8 mouse cellular contexts compared by ENCODE assay signal in genomic region chr1:33908191-33908962, GRCm38 (mm10). TPM values are rescaled to one million over a fixed set of nuclear protein-coding genes. Genes with fewer than 3 reads are reported as not detected.
DNase-seq lines count a peak whose midpoint lies in the region; ATAC-seq lines count a peak whose summit lies in the region.

Gene Dst (plus strand): TSS chr1:33908225.

- no peak for ATAC-seq in activated CD4-positive, CD25-positive, alpha-beta regulatory T cell, adult 4 months
- peak; percentile 9; the same call in 1 of the 2 replicates for ATAC-seq in forebrain, embryonic 13.5 days
- ATAC-seq in hindbrain, embryonic 11.5 days (ENCODE audit: low FRiP score), result peak; percentile 8; the same call in 1 of the 2 replicates
- ATAC-seq in limb, embryonic 15.5 days (ENCODE audit: insufficient number of reproducible peaks, low FRiP score, low TSS enrichment, low read depth), result no peak; the same call in 1 of the 2 replicates
- ATAC-seq in megakaryocyte-erythroid progenitor cell, adult 5-6 weeks (replicated peaks; ENCODE audit: low FRiP score, low TSS enrichment, poor library complexity, severe bottlenecking), result no peak

- H3K36me3 ChIP-seq in forebrain, embryonic 13.5 days (ENCODE audit: poor library complexity, severe bottlenecking), result no peaks in the 10 kb centered on the region
- no peaks in the 10 kb centered on the region for H3K36me3 ChIP-seq in hindbrain, embryonic 11.5 days (ENCODE audit: control insufficient read depth, insufficient read depth, low read length)
- H3K36me3 ChIP-seq in limb, embryonic 15.5 days, result no peaks in the 10 kb centered on the region

- H3K9me3 ChIP-seq in forebrain, embryonic 13.5 days (replicated peaks), result no peaks in the 10 kb centered on the region
- no peaks in the 10 kb centered on the region for H3K9me3 ChIP-seq in hindbrain, embryonic 11.5 days (ENCODE audit: control insufficient read depth, low read length)
- no peaks in the 10 kb centered on the region for H3K9me3 ChIP-seq in limb, embryonic 15.5 days

- H3K4me2 ChIP-seq in forebrain, embryonic 13.5 days, result peak within 1 kb of the TSS; percentile 77
- H3K4me2 ChIP-seq in hindbrain, embryonic 11.5 days (replicated peaks; ENCODE audit: low read depth, low read length), result peak within 1 kb of the TSS; percentile 89
- H3K4me2 ChIP-seq in limb, embryonic 15.5 days, result peak within 1 kb of the TSS; percentile 95

- H3K27me3 ChIP-seq in forebrain, embryonic 13.5 days, result peaks cover 24% of the 10 kb centered on the region
- H3K27me3 ChIP-seq in hindbrain, embryonic 11.5 days (ENCODE audit: control insufficient read depth, insufficient read depth, low read length), result 0 out of 2 replicates have a peak, but pooled peaks cover 4% of the 10 kb centered on the region
- H3K27me3 ChIP-seq in limb, embryonic 15.5 days, result peaks cover 38% of the 10 kb centered on the region

- WGBS in forebrain, embryonic 13.5 days, result 3% methylated on average over 41 of the region's 44 CpGs
- WGBS in hindbrain, embryonic 11.5 days, result 5% methylated on average over 35 of the region's 44 CpGs
- WGBS in limb, embryonic 15.5 days, result 3% methylated on average over 43 of the region's 44 CpGs

- H3K4me3 ChIP-seq in forebrain, embryonic 13.5 days, result peak within 1 kb of the TSS; percentile 62
- peak within 1 kb of the TSS; percentile 63 for H3K4me3 ChIP-seq in hindbrain, embryonic 11.5 days (ENCODE audit: low read depth, low read length)
- peak within 1 kb of the TSS; percentile 65 for H3K4me3 ChIP-seq in limb, embryonic 15.5 days

- no peak for DNase-seq in left cerebral cortex, adult 18-20 months (ENCODE audit: low spot score in 2 of 2)
- DNase-seq in left cerebral cortex, adult 11 months (ENCODE audit: low spot score), result no peak
- DNase-seq in hindbrain, embryonic 11.5 days (ENCODE audit: low spot score), result no peak
- DNase-seq in testis, postnatal 10 days (ENCODE audit: low spot score), result peak; percentile 28

- peak within 1 kb of the TSS; percentile 74 for H3K9ac ChIP-seq in forebrain, embryonic 13.5 days
- H3K9ac ChIP-seq in hindbrain, embryonic 11.5 days (ENCODE audit: low read depth, low read length), result peak within 1 kb of the TSS; percentile 68
- peak within 1 kb of the TSS; percentile 60 for H3K9ac ChIP-seq in limb, embryonic 15.5 days

- peaks cover 14% of the 10 kb centered on the region for H3K4me1 ChIP-seq in forebrain, embryonic 13.5 days
- H3K4me1 ChIP-seq in hindbrain, embryonic 11.5 days (replicated peaks; ENCODE audit: control insufficient read depth, insufficient read depth, low read length), result peaks cover 2% of the 10 kb centered on the region; the same call in 1 of the 2 replicates
- H3K4me1 ChIP-seq in limb, embryonic 15.5 days, result peaks cover 17% of the 10 kb centered on the region

- no peak within 1 kb of the TSS; the same call in 1 of the 2 replicates for H3K27ac ChIP-seq in forebrain, embryonic 13.5 days
- H3K27ac ChIP-seq in hindbrain, embryonic 11.5 days (ENCODE audit: low read depth, low read length), result peak within 1 kb of the TSS; percentile 70
- no peak within 1 kb of the TSS for H3K27ac ChIP-seq in limb, embryonic 15.5 days

RNA-seq across cellular contexts. Expression of gene Dst, which starts in this region (rescaled TPM):
- 100 to 1,000 TPM; 216 to 227 TPM for total RNA-seq in left cerebral cortex, adult 18-20 months (2021)
- 10 to 100 TPM; 20.3 to 21.7 TPM for polyA plus RNA-seq in activated CD4-positive, CD25-positive, alpha-beta regulatory T cell, adult 4 months (2017; shearing (Covaris generic))
- polyA plus RNA-seq in forebrain, embryonic 13.5 days (2015; fragmentation: Nextera tagmentation; extraction: Ambion mirVana), result 28.2 and 29.4 TPM in 2 replicates
- polyA plus RNA-seq in hindbrain, embryonic 11.5 days (2014; fragmentation: Nextera tagmentation; extraction: Ambion mirVana), result 36.5 and 60.0 TPM in 2 replicates
- polyA plus RNA-seq in limb, embryonic 15.5 days (2015; fragmentation: Nextera tagmentation; extraction: Ambion mirVana), result 23.7 and 24.4 TPM in 2 replicates
- total RNA-seq in megakaryocyte-erythroid progenitor cell, adult 5-6 weeks (2014; fragmentation: Nextera tagmentation), result 2.1 and 7.9 TPM in 2 replicates
- total RNA-seq in megakaryocyte-erythroid progenitor cell, adult 5-6 weeks (2017), result 4.1 and 9.1 TPM in 2 replicates

Comparison
In these comparisons a context has a peak if more than half of its experiments do, and no peak if none do; other contexts are left out.
1. RNA of gene Dst (total RNA-seq): 216 to 227 TPM in left cerebral cortex, adult 18-20 months; 2.1 to 9.1 TPM in megakaryocyte-erythroid progenitor cell, adult 5-6 weeks; every median in the first group is over 10 times any median in the second.
2. ATAC-seq: peak in forebrain, embryonic 13.5 days (single experiment) and hindbrain, embryonic 11.5 days (single experiment); none in activated CD4-positive, CD25-positive, alpha-beta regulatory T cell, adult 4 months (single experiment), limb, embryonic 15.5 days (single experiment) and megakaryocyte-erythroid progenitor cell, adult 5-6 weeks (single experiment).
3. Peak in every context shown above with its lines, with median percentiles within 50 percentile points of each other: H3K4me2 ChIP-seq, H3K4me3 ChIP-seq and H3K9ac ChIP-seq.